Mouse (Mus musculus): ENCODE data around the gene Zbtb8os. TPM values are rescaled to one million over a fixed set of nuclear protein-coding genes. Genes with fewer than 3 reads are reported as not detected.
A peak's percentile ranks its signal among the peaks of the same experiment; 100 is the strongest.

The Zbtb8os gene
- polyA plus RNA-seq, 1 experiment = 110 TPM

DNA sequence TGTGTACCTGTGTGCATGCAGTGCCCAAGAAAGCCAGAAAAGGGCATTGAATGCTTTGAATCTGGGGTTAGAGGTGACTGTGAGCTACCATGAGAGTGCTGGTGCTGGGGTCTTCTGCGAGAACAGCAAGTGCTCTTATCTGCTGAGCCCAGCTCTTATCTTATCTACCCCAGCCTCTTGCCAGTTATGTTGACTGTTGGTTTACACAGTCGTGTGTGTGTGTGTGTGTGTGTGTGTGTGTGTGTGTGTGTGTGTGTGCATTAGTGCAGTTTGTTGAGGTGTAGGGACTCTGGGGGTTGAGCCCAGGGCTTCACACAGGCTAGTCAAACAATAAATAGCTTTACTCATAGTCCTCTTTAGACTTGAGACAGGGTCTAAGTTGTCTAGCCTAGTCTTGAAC, 40.3 kb upstream of the Zbtb8os start:
- Histone ChIP-seq H3K4me1 (ENCODE audit: control insufficient read depth, insufficient read depth, low read length) (peaks cover 5% of the 10 kb centered on the region; the same call in 1 of the 2 replicates), H3K4me3 (ENCODE audit: insufficient read depth, low read length) (no peak overlapping the region), H3K27ac (ENCODE audit: insufficient read depth, low read length) (no peak overlapping the region)
- no peak for TF ChIP-seq CTCF (IDR thresholded peaks at IDR 0.05; ENCODE audit: borderline replicate concordance, insufficient read depth, low read length)
- TF ChIP-seq POLR2A (IDR thresholded peaks at IDR 0.05; ENCODE audit: low read depth, low read length) = no peak

DNA sequence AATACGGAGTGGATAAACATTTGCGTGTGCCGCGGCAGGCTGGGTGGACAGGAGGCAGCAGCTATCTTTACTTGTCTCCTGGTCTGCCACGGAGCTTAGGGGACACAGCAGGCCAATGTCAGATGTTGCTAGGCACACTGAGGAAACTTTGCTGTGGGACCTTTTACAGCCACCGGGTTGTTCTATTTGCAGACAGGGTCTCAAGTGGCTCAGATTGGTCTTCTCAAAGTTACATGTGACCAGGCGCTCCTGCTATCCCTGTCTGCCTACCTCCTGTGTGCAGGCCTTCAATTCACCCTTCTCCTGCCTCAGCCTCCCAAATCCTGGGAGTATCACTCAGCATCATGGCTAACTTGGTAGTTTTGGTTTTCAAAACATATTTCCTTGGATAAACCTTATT, 39.4 kb upstream of the Zbtb8os start:
- no peak overlapping the region for H3K4me3 ChIP-seq (ENCODE audit: insufficient read depth, low read length)
- H3K4me1 ChIP-seq (ENCODE audit: control insufficient read depth, insufficient read depth, low read length) = peaks cover 5% of the 10 kb centered on the region; the same call in 1 of the 2 replicates
- no peak overlapping the region for H3K27ac ChIP-seq (ENCODE audit: insufficient read depth, low read length)
- TF ChIP-seq CTCF (IDR thresholded peaks at IDR 0.05; ENCODE audit: borderline replicate concordance, insufficient read depth, low read length) = no peak

DNA sequence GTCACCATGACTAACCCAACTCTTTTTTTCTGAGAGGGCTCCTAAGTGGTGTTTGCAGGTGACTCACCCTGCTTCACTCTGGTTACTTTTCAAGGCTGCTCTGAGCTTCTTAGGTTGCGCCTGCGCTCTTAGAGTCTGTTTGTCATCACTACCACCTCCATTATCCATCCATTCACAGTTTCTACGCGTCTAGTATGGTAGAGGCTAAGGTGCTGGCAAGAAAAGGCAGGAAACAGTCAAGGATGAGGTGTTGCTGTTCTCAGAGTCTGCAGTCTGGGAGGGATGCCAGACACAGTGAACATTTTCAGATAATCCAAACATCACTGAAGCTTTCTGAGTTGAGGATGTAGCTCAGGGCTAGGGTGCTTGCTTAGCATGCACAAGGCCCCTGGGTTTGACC, 37.8 kb upstream of the Zbtb8os start:
- no peak for TF ChIP-seq POLR2A (IDR thresholded peaks at IDR 0.05; ENCODE audit: low read depth, low read length)
- no peak for TF ChIP-seq CTCF (IDR thresholded peaks at IDR 0.05; ENCODE audit: borderline replicate concordance, insufficient read depth, low read length)
- H3K27ac ChIP-seq (ENCODE audit: insufficient read depth, low read length) = no peak overlapping the region; the same call in 1 of the 2 replicates
- H3K4me1 ChIP-seq (ENCODE audit: control insufficient read depth, insufficient read depth, low read length) = peaks cover 5% of the 10 kb centered on the region; the same call in 1 of the 2 replicates
- no peak overlapping the region for H3K4me3 ChIP-seq (ENCODE audit: insufficient read depth, low read length)

DNA sequence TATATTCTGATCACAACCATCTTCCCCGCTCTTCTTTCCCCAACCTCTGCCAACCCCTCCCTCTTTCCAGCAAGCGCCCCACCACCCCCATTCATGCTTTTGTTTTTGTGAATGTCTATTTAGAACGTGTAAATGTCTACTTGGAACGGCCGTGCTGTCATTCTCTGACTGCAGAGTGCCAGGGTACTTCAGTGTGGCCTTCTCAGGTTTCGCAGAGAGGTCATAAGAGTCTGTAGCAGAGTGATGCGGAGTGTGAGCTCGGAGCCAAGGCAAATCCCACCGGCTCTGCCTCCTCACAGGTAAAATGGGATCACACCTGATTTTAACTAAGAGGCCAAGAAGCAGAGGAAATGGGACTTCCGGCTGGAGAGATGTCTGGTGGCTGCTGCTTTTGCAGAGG, 36.4 kb upstream of the Zbtb8os start:
- TF ChIP-seq POLR2A (IDR thresholded peaks at IDR 0.05; ENCODE audit: low read depth, low read length) (no peak), CTCF (IDR thresholded peaks at IDR 0.05; ENCODE audit: borderline replicate concordance, insufficient read depth, low read length) (no peak)
- Histone ChIP-seq H3K27ac (ENCODE audit: insufficient read depth, low read length) (no peak overlapping the region), H3K4me1 (ENCODE audit: control insufficient read depth, insufficient read depth, low read length) (peaks cover 8% of the 10 kb centered on the region; the same call in 1 of the 2 replicates), H3K4me3 (ENCODE audit: insufficient read depth, low read length) (no peak overlapping the region)

- Histone ChIP-seq H3K27ac (ENCODE audit: insufficient read depth, low read length) (peak overlapping the region; percentile 49), H3K4me3 (ENCODE audit: insufficient read depth, low read length) (no peak overlapping the region), H3K4me1 (ENCODE audit: control insufficient read depth, insufficient read depth, low read length) (peaks cover 7% of the 10 kb centered on the region)
- TF ChIP-seq POLR2A (IDR thresholded peaks at IDR 0.05; ENCODE audit: low read depth, low read length) (no peak), CTCF (IDR thresholded peaks at IDR 0.05; ENCODE audit: borderline replicate concordance, insufficient read depth, low read length) (no peak)
Measured at GRCm38 (mm10) chr4:129303401-129303800, 32.1 kb upstream of the Zbtb8os start.

DNA sequence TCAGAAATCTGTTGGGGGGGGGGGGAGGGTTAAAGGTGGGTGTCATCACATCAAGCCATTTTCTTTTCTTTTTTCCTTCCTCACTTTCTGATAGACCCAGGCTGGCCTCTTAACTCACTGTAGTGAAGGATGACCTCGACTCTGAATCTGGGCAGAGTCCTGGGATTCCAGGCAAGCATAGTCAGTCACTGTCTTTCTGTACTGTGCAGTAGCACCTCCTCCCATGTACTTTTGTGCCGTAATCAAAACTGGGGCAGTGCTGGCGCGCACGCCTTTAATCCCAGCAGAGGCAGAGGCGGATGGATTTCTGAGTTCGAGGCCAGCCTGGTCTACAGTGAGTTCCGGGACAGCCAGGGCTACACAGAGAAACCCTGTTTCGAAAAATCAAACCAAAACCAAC, 31.7 kb upstream of the Zbtb8os start:
- Histone ChIP-seq H3K4me1 (ENCODE audit: control insufficient read depth, insufficient read depth, low read length) (peaks cover 7% of the 10 kb centered on the region), H3K27ac (ENCODE audit: insufficient read depth, low read length) (peak overlapping the region; percentile 66), H3K4me3 (ENCODE audit: insufficient read depth, low read length) (no peak overlapping the region)
- TF ChIP-seq POLR2A (IDR thresholded peaks at IDR 0.05; ENCODE audit: low read depth, low read length) (no peak), CTCF (IDR thresholded peaks at IDR 0.05; ENCODE audit: borderline replicate concordance, insufficient read depth, low read length) (no peak)

DNA sequence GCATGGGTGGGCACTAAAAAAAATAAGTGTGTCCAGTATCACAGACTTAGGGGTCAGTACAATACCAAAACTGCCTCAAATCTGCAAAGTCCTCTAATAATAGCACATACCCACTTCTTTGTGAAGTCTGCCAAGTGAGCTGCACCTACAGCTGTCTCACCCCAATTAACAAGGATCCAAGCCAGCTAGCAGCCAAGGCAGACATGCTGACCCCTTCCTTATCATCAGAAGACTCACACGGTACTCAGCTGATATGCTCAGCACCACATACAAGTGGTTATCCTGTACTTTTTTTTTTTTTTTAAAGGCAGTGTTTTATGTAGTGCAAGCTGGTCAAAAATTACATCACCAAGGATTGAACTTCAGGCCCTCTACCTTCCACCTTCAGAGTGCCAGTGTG, 31.2 kb upstream of the Zbtb8os start:
- TF ChIP-seq POLR2A (IDR thresholded peaks at IDR 0.05; ENCODE audit: low read depth, low read length) = no peak
- no peak for TF ChIP-seq CTCF (IDR thresholded peaks at IDR 0.05; ENCODE audit: borderline replicate concordance, insufficient read depth, low read length)
- Histone ChIP-seq H3K27ac (ENCODE audit: insufficient read depth, low read length) (peak overlapping the region; percentile 66), H3K4me1 (ENCODE audit: control insufficient read depth, insufficient read depth, low read length) (peaks cover 7% of the 10 kb centered on the region), H3K4me3 (ENCODE audit: insufficient read depth, low read length) (no peak overlapping the region)

DNA sequence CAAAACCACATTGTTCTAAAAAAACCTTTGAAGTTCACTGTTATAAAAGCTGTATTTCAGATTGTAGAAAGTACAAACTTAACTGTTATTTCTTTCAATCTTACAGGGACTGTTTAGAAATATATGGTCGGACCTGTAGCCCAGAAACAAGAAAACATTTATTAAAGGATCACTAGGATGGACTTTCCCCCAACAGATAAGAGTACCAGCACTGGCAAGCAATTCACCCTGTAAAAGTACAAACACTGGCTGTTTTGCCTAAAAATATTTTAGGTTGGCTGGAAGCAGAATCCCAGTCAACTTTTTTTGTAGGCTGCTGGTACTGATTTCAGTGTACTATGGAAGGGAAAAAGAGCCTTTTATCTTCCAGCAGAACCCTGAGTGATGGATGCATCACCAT, 27.6 kb upstream of the Zbtb8os start:
- TF ChIP-seq POLR2A (IDR thresholded peaks at IDR 0.05; ENCODE audit: low read depth, low read length) (no peak), CTCF (IDR thresholded peaks at IDR 0.05; ENCODE audit: borderline replicate concordance, insufficient read depth, low read length) (no peak)

GRCm38 (mm10) chr4:129313886-129314285, 21.6 kb upstream of the Zbtb8os start:
- TF ChIP-seq POLR2A (IDR thresholded peaks at IDR 0.05; ENCODE audit: low read depth, low read length) (no peak), CTCF (IDR thresholded peaks at IDR 0.05; ENCODE audit: borderline replicate concordance, insufficient read depth, low read length) (no peak)
- H3K4me1 ChIP-seq (ENCODE audit: control insufficient read depth, insufficient read depth, low read length) = no peaks in the 10 kb centered on the region
- H3K4me3 ChIP-seq (ENCODE audit: insufficient read depth, low read length) = no peak overlapping the region
- no peak overlapping the region for H3K27ac ChIP-seq (ENCODE audit: insufficient read depth, low read length)

More for the DNA sequence above, 27.6 kb upstream of the Zbtb8os start:
- Histone ChIP-seq H3K27ac (ENCODE audit: insufficient read depth, low read length) (no peak overlapping the region), H3K4me3 (ENCODE audit: insufficient read depth, low read length) (no peak overlapping the region), H3K4me1 (ENCODE audit: control insufficient read depth, insufficient read depth, low read length) (peaks cover 7% of the 10 kb centered on the region)

DNA sequence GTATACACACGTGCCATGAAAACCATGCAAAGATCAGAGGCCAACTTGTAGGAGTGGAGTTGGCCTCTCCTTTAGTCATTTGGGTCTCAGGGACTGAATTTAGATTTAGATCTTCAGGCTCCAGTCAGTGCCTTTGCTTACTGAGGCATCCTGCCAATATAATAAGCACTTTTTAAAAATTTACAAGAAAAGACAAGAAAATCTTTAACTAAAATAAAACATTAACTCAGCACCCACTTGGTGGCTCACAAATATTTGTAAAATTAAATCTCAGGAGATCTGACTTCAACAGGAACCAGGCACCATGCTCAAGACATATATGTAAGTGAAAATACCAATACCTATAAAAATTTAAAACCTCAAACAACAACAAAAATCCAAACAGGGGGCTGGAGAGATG, 14.6 kb upstream of the Zbtb8os start:
- no peak overlapping the region for H3K4me3 ChIP-seq (ENCODE audit: insufficient read depth, low read length)
- no peak overlapping the region for H3K27ac ChIP-seq (ENCODE audit: insufficient read depth, low read length)
- TF ChIP-seq CTCF (IDR thresholded peaks at IDR 0.05; ENCODE audit: borderline replicate concordance, insufficient read depth, low read length) (no peak), POLR2A (IDR thresholded peaks at IDR 0.05; ENCODE audit: low read depth, low read length) (no peak)

GRCm38 (mm10) chr4:129322042-129322441, 13.5 kb upstream of the Zbtb8os start:
- TF ChIP-seq CTCF (IDR thresholded peaks at IDR 0.05; ENCODE audit: borderline replicate concordance, insufficient read depth, low read length) = no peak
- TF ChIP-seq POLR2A (IDR thresholded peaks at IDR 0.05; ENCODE audit: low read depth, low read length) = no peak
- Histone ChIP-seq H3K27ac (ENCODE audit: insufficient read depth, low read length) (no peak overlapping the region), H3K4me3 (ENCODE audit: insufficient read depth, low read length) (no peak overlapping the region), H3K4me1 (ENCODE audit: control insufficient read depth, insufficient read depth, low read length) (peaks cover 15% of the 10 kb centered on the region)

More for the DNA sequence above, 14.6 kb upstream of the Zbtb8os start:
- H3K4me1 ChIP-seq (ENCODE audit: control insufficient read depth, insufficient read depth, low read length) = peaks cover 10% of the 10 kb centered on the region
